Mouse (Mus musculus): ENCODE results near the gene Myh1. TPM values are rescaled to one million over a fixed set of nuclear protein-coding genes. Genes with fewer than 3 reads are reported as not detected.

The Myh1 gene
- polyA plus RNA-seq, 1 experiment from 2014 or later: not detected

DNA sequence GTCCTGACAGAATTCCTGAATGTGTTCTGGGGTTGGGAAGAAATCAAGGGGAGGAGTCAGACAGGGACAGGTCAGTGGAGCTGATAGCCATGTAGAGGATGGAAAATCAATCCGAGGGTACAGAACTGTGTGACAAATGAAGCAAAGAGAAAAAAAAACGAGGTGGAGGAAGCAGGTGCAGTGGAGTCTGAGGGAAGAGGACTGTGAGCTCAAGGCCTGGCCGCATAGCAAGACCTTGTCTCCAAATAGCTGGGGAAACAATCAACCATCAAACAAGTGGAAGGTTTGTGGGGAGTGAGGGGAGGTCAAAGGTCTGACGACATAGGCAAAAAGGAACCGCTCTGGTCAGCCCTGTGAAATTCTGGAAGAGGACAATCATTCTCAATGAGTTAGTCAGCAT is 35.0 kb upstream of the Myh1 start:
- H3K36me3 ChIP-seq (ENCODE audit: control insufficient read depth, insufficient read depth, low read length): no peaks in the 10 kb centered on the region
- H3K4me3 ChIP-seq (ENCODE audit: low read length): no peak overlapping the region
- H3K27me3 ChIP-seq (replicated peaks; ENCODE audit: control insufficient read depth, insufficient read depth, low read length): no peaks in the 10 kb centered on the region
- no peak overlapping the region for H3K9ac ChIP-seq (ENCODE audit: low read depth, low read length)
- WGBS: 65% methylated on average over 5 of the region's 5 CpGs
- no peaks in the 10 kb centered on the region for H3K9me3 ChIP-seq (ENCODE audit: control insufficient read depth, low read length)
- H3K27ac ChIP-seq (ENCODE audit: low read length): no peak overlapping the region
- no peaks in the 10 kb centered on the region for H3K4me1 ChIP-seq (ENCODE audit: control insufficient read depth, insufficient read depth, low read length)
- ATAC-seq: no peak
- no peak overlapping the region for H3K4me2 ChIP-seq (ENCODE audit: low read depth, low read length)

DNA sequence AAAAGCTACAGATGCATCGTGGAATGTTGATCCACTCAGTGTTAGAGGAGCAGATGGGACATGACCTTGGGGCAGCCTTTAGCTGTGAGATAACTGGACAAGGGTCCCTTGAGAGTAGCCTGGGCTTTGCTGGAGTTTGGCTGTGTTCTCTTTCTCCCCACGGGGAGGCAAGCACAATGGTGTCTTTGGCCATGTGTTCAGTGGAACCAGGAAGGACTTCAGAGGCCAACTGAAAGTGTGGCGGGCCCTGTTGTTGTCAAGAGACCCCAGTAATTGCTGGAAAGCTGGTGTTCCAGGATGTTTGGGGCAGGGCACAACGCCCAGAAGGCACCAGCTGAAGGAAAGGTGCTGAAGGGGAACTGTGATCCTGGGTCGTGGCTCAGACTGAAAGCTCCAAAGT is 30.6 kb upstream of the Myh1 start:
- Histone ChIP-seq H3K4me1 (ENCODE audit: control insufficient read depth, insufficient read depth, low read length) (no peaks in the 10 kb centered on the region), H3K4me2 (ENCODE audit: low read depth, low read length) (no peak overlapping the region), H3K4me3 (ENCODE audit: low read length) (no peak overlapping the region), H3K27ac (ENCODE audit: low read length) (no peak overlapping the region), H3K9me3 (ENCODE audit: control insufficient read depth, low read length) (no peaks in the 10 kb centered on the region), H3K27me3 (replicated peaks; ENCODE audit: control insufficient read depth, insufficient read depth, low read length) (no peaks in the 10 kb centered on the region), H3K36me3 (ENCODE audit: control insufficient read depth, insufficient read depth, low read length) (no peaks in the 10 kb centered on the region), H3K9ac (ENCODE audit: low read depth, low read length) (no peak overlapping the region)
- no peak for ATAC-seq
- WGBS: 56% methylated on average over 5 of the region's 5 CpGs

DNA sequence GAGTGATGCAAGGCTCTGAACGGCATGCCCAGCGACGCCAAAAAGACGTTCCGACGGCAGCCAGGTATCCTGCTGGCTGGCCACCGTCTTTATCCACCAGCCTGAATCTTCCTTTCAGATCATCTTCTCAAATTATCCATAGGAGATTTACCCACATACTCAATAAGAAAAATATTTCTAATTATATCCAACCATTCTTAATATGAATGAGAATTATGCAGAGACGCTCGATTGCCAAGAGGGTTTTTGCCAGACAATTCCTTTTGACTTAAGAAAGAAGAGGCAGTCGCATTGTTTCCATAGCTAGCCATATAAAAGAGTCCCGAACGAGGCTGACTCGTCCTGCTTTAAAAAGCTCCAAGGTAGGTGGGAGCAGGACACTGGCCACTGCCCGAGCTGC is 29.1 kb upstream of the Myh1 start, which contains the start of gene Myh2:
Gene Myh2, plus strand, starts transcription at position 301 of the 400 bp plus-strand sequence.
- H3K9me3 ChIP-seq (ENCODE audit: control insufficient read depth, low read length): no peaks in the 10 kb centered on the region
- no peak within 1 kb of the TSS for H3K27ac ChIP-seq (ENCODE audit: low read length)
- no peaks in the 10 kb centered on the region for H3K27me3 ChIP-seq (replicated peaks; ENCODE audit: control insufficient read depth, insufficient read depth, low read length)
- no peaks in the 10 kb centered on the region for H3K4me1 ChIP-seq (ENCODE audit: control insufficient read depth, insufficient read depth, low read length)
- ATAC-seq: no peak
- no peaks in the 10 kb centered on the region for H3K36me3 ChIP-seq (ENCODE audit: control insufficient read depth, insufficient read depth, low read length)
- 84% methylated on average over 14 of the region's 14 CpGs for WGBS
- no peak within 1 kb of the TSS for H3K9ac ChIP-seq (ENCODE audit: low read depth, low read length)
- H3K4me3 ChIP-seq (ENCODE audit: low read length): no peak within 1 kb of the TSS
- no peak within 1 kb of the TSS for H3K4me2 ChIP-seq (ENCODE audit: low read depth, low read length)

DNA sequence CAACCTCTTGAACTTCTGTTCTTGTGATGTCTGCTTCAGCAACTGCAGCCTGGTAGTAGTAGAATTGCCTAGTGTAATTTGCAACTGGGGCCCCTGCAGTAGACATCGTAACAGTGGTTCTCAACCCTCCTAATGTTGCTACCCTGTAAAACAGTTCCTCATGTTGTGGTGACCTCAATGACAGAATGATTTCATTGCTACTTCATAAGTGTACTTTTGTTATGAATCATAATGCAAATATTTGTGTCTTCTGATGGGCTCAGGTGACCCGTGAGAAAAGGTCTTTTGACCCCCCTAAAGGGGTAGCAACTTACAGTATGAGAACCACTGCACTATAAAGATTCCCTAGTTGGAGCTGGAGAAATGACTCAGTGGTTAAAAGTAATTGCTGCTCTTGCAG is 27.4 kb upstream of the Myh1 start:
- Histone ChIP-seq H3K36me3 (ENCODE audit: control insufficient read depth, insufficient read depth, low read length) (no peaks in the 10 kb centered on the region), H3K27me3 (replicated peaks; ENCODE audit: control insufficient read depth, insufficient read depth, low read length) (no peaks in the 10 kb centered on the region), H3K27ac (ENCODE audit: low read length) (no peak overlapping the region), H3K9ac (ENCODE audit: low read depth, low read length) (no peak overlapping the region), H3K4me3 (ENCODE audit: low read length) (no peak overlapping the region), H3K9me3 (ENCODE audit: control insufficient read depth, low read length) (no peaks in the 10 kb centered on the region), H3K4me1 (ENCODE audit: control insufficient read depth, insufficient read depth, low read length) (no peaks in the 10 kb centered on the region), H3K4me2 (ENCODE audit: low read depth, low read length) (no peak overlapping the region)
- ATAC-seq: no peak
- WGBS: 63% methylated on average over 2 of the region's 2 CpGs

DNA sequence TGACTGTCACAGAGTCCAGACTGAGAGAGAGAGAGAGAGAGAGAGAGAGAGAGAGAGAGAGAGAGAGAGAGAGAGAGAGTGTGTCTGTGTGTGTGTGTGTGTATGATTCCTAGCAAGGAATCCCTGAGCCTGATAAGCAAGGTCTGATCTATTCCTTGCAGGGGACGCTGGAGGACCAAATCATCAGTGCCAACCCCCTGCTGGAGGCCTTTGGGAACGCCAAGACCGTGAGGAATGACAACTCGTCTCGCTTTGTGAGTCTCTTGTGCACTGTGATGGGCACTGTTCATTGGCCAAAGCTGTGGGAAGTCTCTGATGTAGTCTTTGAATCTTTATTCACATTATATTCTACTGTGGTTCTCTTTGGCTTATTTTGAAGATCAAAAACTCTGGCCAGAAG is 23.5 kb upstream of the Myh1 start:
- Histone ChIP-seq H3K4me1 (ENCODE audit: control insufficient read depth, insufficient read depth, low read length) (no peaks in the 10 kb centered on the region), H3K27me3 (replicated peaks; ENCODE audit: control insufficient read depth, insufficient read depth, low read length) (no peaks in the 10 kb centered on the region), H3K27ac (ENCODE audit: low read length) (no peak overlapping the region), H3K9me3 (ENCODE audit: control insufficient read depth, low read length) (no peaks in the 10 kb centered on the region), H3K36me3 (ENCODE audit: control insufficient read depth, insufficient read depth, low read length) (no peaks in the 10 kb centered on the region), H3K4me2 (ENCODE audit: low read depth, low read length) (no peak overlapping the region), H3K4me3 (ENCODE audit: low read length) (no peak overlapping the region), H3K9ac (ENCODE audit: low read depth, low read length) (no peak overlapping the region)
- WGBS: 67% methylated on average over 5 of the region's 5 CpGs
- ATAC-seq: no peak

DNA sequence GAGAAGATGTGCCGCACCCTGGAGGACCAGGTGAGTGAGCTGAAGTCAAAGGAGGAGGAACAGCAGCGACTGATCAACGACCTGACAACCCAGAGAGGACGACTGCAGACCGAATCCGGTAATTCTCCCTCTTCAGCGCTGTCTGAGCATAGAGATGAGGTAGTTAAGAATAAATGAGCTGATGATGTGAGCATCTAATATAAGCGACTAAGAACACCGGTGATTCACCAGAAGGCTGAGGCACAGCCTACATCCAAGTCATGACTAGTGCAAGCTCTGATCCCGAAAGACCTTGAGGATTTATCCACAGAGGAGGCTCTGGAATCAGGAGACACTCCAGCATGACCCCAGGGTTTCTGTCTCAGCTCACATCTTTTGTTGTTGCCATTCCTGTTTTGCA is 9.5 kb upstream of the Myh1 start:
- Histone ChIP-seq H3K4me3 (ENCODE audit: low read length) (no peak overlapping the region), H3K27me3 (replicated peaks; ENCODE audit: control insufficient read depth, insufficient read depth, low read length) (no peaks in the 10 kb centered on the region), H3K4me2 (ENCODE audit: low read depth, low read length) (no peak overlapping the region), H3K4me1 (ENCODE audit: control insufficient read depth, insufficient read depth, low read length) (no peaks in the 10 kb centered on the region), H3K9ac (ENCODE audit: low read depth, low read length) (no peak overlapping the region), H3K36me3 (ENCODE audit: control insufficient read depth, insufficient read depth, low read length) (no peaks in the 10 kb centered on the region), H3K27ac (ENCODE audit: low read length) (no peak overlapping the region), H3K9me3 (ENCODE audit: control insufficient read depth, low read length) (no peaks in the 10 kb centered on the region)
- ATAC-seq: no peak
- 78% methylated on average over 10 of the region's 10 CpGs for WGBS

DNA sequence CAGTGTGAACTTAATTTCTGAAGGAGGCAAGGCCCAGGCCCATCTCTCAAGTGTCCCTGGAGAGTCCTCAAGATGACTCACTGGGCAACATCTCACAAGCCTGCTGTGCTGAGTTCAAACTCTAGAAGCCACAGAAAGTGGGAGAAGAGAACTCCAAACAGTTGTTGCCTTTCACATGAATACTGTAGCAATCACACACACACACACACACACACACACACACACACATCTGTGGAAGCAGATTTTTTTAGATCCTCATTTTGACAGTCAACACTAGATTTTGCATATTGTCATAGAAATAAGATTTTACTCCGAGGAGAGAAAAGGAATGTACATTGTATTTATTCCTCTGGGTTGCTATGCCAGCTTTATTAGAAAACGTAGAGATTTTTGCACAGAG is 9.0 kb upstream of the Myh1 start:
- H3K4me3 ChIP-seq (ENCODE audit: low read length): no peak overlapping the region
- ATAC-seq: no peak
- H3K9ac ChIP-seq (ENCODE audit: low read depth, low read length): no peak overlapping the region
- 89% methylated on average over 2 of the region's 2 CpGs for WGBS
- no peaks in the 10 kb centered on the region for H3K4me1 ChIP-seq (ENCODE audit: control insufficient read depth, insufficient read depth, low read length)
- H3K9me3 ChIP-seq (ENCODE audit: control insufficient read depth, low read length): no peaks in the 10 kb centered on the region
- H3K27me3 ChIP-seq (replicated peaks; ENCODE audit: control insufficient read depth, insufficient read depth, low read length): no peaks in the 10 kb centered on the region
- H3K4me2 ChIP-seq (ENCODE audit: low read depth, low read length): no peak overlapping the region
- no peak overlapping the region for H3K27ac ChIP-seq (ENCODE audit: low read length)
- H3K36me3 ChIP-seq (ENCODE audit: control insufficient read depth, insufficient read depth, low read length): no peaks in the 10 kb centered on the region

DNA sequence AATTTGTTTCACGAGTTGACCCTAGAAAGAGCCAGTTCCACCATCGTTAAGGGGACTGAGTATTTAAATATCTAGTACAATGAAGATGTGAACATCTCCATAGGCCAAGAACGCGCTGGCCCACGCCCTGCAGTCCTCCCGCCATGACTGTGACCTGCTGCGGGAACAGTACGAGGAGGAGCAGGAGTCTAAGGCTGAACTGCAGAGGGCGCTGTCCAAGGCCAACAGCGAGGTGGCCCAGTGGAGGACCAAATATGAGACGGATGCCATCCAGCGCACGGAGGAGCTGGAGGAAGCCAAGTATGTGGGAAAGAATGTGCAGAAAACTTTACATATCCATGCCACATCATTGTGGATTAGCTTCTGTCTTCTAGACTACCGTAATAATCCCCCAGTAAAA is 8.4 kb upstream of the Myh1 start:
- no peak for ATAC-seq

DNA sequence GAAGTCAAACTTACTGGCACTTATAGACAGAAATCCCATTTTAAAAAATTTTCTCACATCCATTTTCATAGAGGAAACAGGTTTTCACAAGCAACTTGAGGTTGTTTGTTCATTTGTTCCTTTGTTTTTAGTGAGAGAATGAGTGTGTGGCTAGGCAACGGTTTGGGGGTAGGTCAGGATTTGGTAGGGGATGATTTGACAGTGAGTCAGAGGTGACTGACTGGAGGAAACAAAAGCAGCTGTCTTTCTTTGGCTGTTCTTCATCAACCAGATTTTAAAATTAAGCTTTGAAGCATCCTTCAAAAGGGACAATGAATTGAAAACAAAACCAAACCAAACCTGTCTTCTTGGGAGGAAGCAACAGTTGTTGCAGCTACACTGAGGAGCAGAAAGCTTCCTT is 531 bp upstream of the Myh1 start:
- H3K4me1 ChIP-seq (ENCODE audit: control insufficient read depth, insufficient read depth, low read length): no peaks in the 10 kb centered on the region
- WGBS: 47% methylated on average over 1 of the region's 1 CpGs
- H3K9me3 ChIP-seq (ENCODE audit: control insufficient read depth, low read length): no peaks in the 10 kb centered on the region
- no peaks in the 10 kb centered on the region for H3K36me3 ChIP-seq (ENCODE audit: control insufficient read depth, insufficient read depth, low read length)
- H3K27me3 ChIP-seq (replicated peaks; ENCODE audit: control insufficient read depth, insufficient read depth, low read length): no peaks in the 10 kb centered on the region
- H3K4me2 ChIP-seq (ENCODE audit: low read depth, low read length): no peak overlapping the region
- no peak overlapping the region for H3K9ac ChIP-seq (ENCODE audit: low read depth, low read length)
- H3K27ac ChIP-seq (ENCODE audit: low read length): no peak overlapping the region
- no peak overlapping the region for H3K4me3 ChIP-seq (ENCODE audit: low read length)
- no peak for ATAC-seq

More for the DNA sequence above, 8.4 kb upstream of the Myh1 start:
- Histone ChIP-seq H3K27me3 (replicated peaks; ENCODE audit: control insufficient read depth, insufficient read depth, low read length) (no peaks in the 10 kb centered on the region), H3K4me2 (ENCODE audit: low read depth, low read length) (no peak overlapping the region), H3K36me3 (ENCODE audit: control insufficient read depth, insufficient read depth, low read length) (no peaks in the 10 kb centered on the region), H3K4me1 (ENCODE audit: control insufficient read depth, insufficient read depth, low read length) (no peaks in the 10 kb centered on the region), H3K4me3 (ENCODE audit: low read length) (no peak overlapping the region), H3K9me3 (ENCODE audit: control insufficient read depth, low read length) (no peaks in the 10 kb centered on the region), H3K27ac (ENCODE audit: low read length) (no peak overlapping the region), H3K9ac (ENCODE audit: low read depth, low read length) (no peak overlapping the region)
- 89% methylated on average over 14 of the region's 14 CpGs for WGBS

DNA sequence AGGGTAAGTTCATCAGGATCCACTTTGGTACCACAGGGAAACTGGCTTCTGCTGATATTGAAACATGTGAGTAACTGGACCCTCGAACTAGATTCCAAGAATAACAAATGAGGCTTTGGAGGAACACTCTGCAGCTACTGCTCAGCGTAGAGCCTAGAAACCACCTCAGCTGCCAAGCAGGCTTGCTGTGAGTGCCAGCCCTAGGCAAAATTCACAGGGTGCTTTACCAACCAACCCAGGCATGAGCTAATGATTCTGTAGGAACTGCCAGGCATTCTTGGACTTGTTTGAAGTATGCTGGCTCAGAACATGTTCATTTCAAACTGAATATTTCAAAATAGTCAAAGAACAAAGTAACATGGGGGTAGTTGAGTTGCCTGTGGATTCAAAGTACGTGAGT is 4.9 kb downstream of the Myh1 start:
- no peak overlapping the region for H3K4me3 ChIP-seq (ENCODE audit: low read length)
- H3K36me3 ChIP-seq (ENCODE audit: control insufficient read depth, insufficient read depth, low read length): no peaks in the 10 kb centered on the region
- H3K9me3 ChIP-seq (ENCODE audit: control insufficient read depth, low read length): no peaks in the 10 kb centered on the region
- no peak overlapping the region for H3K4me2 ChIP-seq (ENCODE audit: low read depth, low read length)
- H3K9ac ChIP-seq (ENCODE audit: low read depth, low read length): no peak overlapping the region
- H3K4me1 ChIP-seq (ENCODE audit: control insufficient read depth, insufficient read depth, low read length): no peaks in the 10 kb centered on the region
- no peaks in the 10 kb centered on the region for H3K27me3 ChIP-seq (replicated peaks; ENCODE audit: control insufficient read depth, insufficient read depth, low read length)
- ATAC-seq: no peak
- H3K27ac ChIP-seq (ENCODE audit: low read length): no peak overlapping the region
- WGBS: 84% methylated on average over 3 of the region's 3 CpGs

Measured in intestine, embryonic 16.5 days (tissue).